21 mouse cellular contexts compared by ENCODE assay signal in genomic region chr14:62071140-62071539, GRCm38 (mm10).
DNase-seq lines count a peak whose midpoint lies in the region; ATAC-seq lines count a peak whose summit lies in the region.
"Had no signal": no experiment of that assay in that cellular context is flagged by ENCODE, and none has a peak within 500 bp of the region (broad histone marks: within the 10 kb centered on the region; RNA-seq: fewer than 3 reads in every experiment).

No protein-coding gene starts in this region.

- no peak overlapping the region for H3K4me2 ChIP-seq in embryonic facial prominence, embryonic 14.5 days (ENCODE audit: low read depth, low read length)
- no peak overlapping the region for H3K4me2 ChIP-seq in embryonic facial prominence, embryonic 15.5 days (replicated peaks)
- H3K4me2 ChIP-seq: embryonic facial prominence, embryonic 12.5 days; forebrain, embryonic 12.5 days had no signal

- no peak overlapping the region for H3K4me3 ChIP-seq in embryonic facial prominence, embryonic 14.5 days (ENCODE audit: low read depth, low read length)
- H3K4me3 ChIP-seq in embryonic facial prominence, embryonic 15.5 days (replicated peaks) = no peak overlapping the region
- no peak overlapping the region for H3K4me3 ChIP-seq in limb, embryonic 10.5 days
- H3K4me3 ChIP-seq: embryonic facial prominence, embryonic 12.5 days; erythroblast, embryonic 14.5 days; forebrain, embryonic 10.5 days; forebrain, embryonic 12.5 days had no signal

- no peak overlapping the region for H3K9ac ChIP-seq in embryonic facial prominence, embryonic 14.5 days (ENCODE audit: low read depth, low read length)
- H3K9ac ChIP-seq in embryonic facial prominence, embryonic 15.5 days = no peak overlapping the region
- H3K9ac ChIP-seq: embryonic facial prominence, embryonic 12.5 days; forebrain, embryonic 12.5 days had no signal

- 69% methylated on average over 6 of the region's 6 CpGs for WGBS in embryonic facial prominence, embryonic 14.5 days
- WGBS in embryonic facial prominence, embryonic 15.5 days = 70% methylated on average over 6 of the region's 6 CpGs
- WGBS in limb, embryonic 10.5 days = 91% methylated on average over 6 of the region's 6 CpGs

- ATAC-seq in frontal cortex, adult (ENCODE audit: low TSS enrichment) = peak; percentile 57; the same call in 1 of the 2 replicates
- no peak for ATAC-seq in embryonic facial prominence, embryonic 14.5 days (ENCODE audit: low read depth)
- ATAC-seq in embryonic facial prominence, embryonic 15.5 days (ENCODE audit: insufficient number of reproducible peaks, low FRiP score, low TSS enrichment, low read depth) = no peak
- ATAC-seq: forebrain, embryonic 14.5 days; forebrain, embryonic 16.5 days had no signal

- no peak for DNase-seq in frontal cortex, postnatal 36 days (ENCODE audit: low spot score in 2 of 2)
- DNase-seq in embryonic facial prominence, embryonic 14.5 days (ENCODE audit: low spot score) = peak; percentile 32
- DNase-seq in limb, embryonic 10.5 days (ENCODE audit: low spot score) = no peak
- DNase-seq: adrenal gland, adult 2 months; adrenal gland, postnatal 10 days; adrenal gland, postnatal 25 days; cerebellum, adult 11 months; cerebellum, adult 18-20 months; cerebellum, adult 8-10 months; cerebellum, adult 9-11 months; cerebellum, postnatal 14 days; cerebellum, postnatal 36 days; embryo, embryonic 11 days had no signal

- no peaks in the 10 kb centered on the region for H3K4me1 ChIP-seq in embryonic facial prominence, embryonic 14.5 days (ENCODE audit: control insufficient read depth, insufficient read depth, low read length)
- H3K4me1 ChIP-seq in embryonic facial prominence, embryonic 15.5 days = no peaks in the 10 kb centered on the region
- H3K4me1 ChIP-seq in limb, embryonic 10.5 days = no peaks in the 10 kb centered on the region
- H3K4me1 ChIP-seq: embryonic facial prominence, embryonic 12.5 days; forebrain, embryonic 10.5 days; forebrain, embryonic 12.5 days had no signal

- no peaks in the 10 kb centered on the region for H3K9me3 ChIP-seq in embryonic facial prominence, embryonic 14.5 days (ENCODE audit: control insufficient read depth, low read length)
- H3K9me3 ChIP-seq in embryonic facial prominence, embryonic 15.5 days (replicated peaks) = 0 out of 2 replicates have a peak, but pooled peaks cover 3% of the 10 kb centered on the region
- no peaks in the 10 kb centered on the region for H3K9me3 ChIP-seq in limb, embryonic 10.5 days (replicated peaks)
- H3K9me3 ChIP-seq: embryonic facial prominence, embryonic 12.5 days; forebrain, embryonic 10.5 days; forebrain, embryonic 12.5 days had no signal

- no peaks in the 10 kb centered on the region for H3K27me3 ChIP-seq in embryonic facial prominence, embryonic 14.5 days (replicated peaks; ENCODE audit: control insufficient read depth, insufficient read depth, low read length)
- H3K27me3 ChIP-seq in embryonic facial prominence, embryonic 15.5 days = no peaks in the 10 kb centered on the region
- H3K27me3 ChIP-seq in limb, embryonic 10.5 days (ENCODE audit: low read depth, poor library complexity, severe bottlenecking) = no peaks in the 10 kb centered on the region
- H3K27me3 ChIP-seq: embryonic facial prominence, embryonic 12.5 days; forebrain, embryonic 12.5 days had no signal

- H3K36me3 ChIP-seq in embryonic facial prominence, embryonic 14.5 days (ENCODE audit: control insufficient read depth, insufficient read depth, low read length) = no peaks in the 10 kb centered on the region
- H3K36me3 ChIP-seq in embryonic facial prominence, embryonic 15.5 days = no peaks in the 10 kb centered on the region
- H3K36me3 ChIP-seq in limb, embryonic 10.5 days = no peaks in the 10 kb centered on the region
- H3K36me3 ChIP-seq: embryonic facial prominence, embryonic 12.5 days; forebrain, embryonic 10.5 days; forebrain, embryonic 12.5 days had no signal

- no peak overlapping the region for H3K27ac ChIP-seq in embryonic facial prominence, embryonic 14.5 days (replicated peaks; ENCODE audit: low read depth, low read length)
- H3K27ac ChIP-seq in embryonic facial prominence, embryonic 15.5 days (replicated peaks) = 0 out of 2 replicates have a peak overlapping the region, but pooled peaks have one; percentile 17
- no peak overlapping the region for H3K27ac ChIP-seq in limb, embryonic 10.5 days
- H3K27ac ChIP-seq: embryonic facial prominence, embryonic 12.5 days; forebrain, embryonic 10.5 days; forebrain, embryonic 12.5 days had no signal
